Mouse (Mus musculus): Measurements from ENCODE around the gene Tmem11.

- TF ChIP-seq POLR2A (IDR thresholded peaks at IDR 0.05; ENCODE audit: borderline replicate concordance, low read depth, low read length): no peak
- no peak for TF ChIP-seq CTCF (IDR thresholded peaks at IDR 0.05; ENCODE audit: low read depth, low read length)
These were observed 6.0 kb downstream of the Tmem11 start for GRCm38 (mm10) chr11:60873101-60873500.
